Mouse (Mus musculus) G1E (cell line): Measurements from ENCODE around the gene Ddi2. TPM values are rescaled to one million over a fixed set of nuclear protein-coding genes. Genes with fewer than 3 reads are reported as not detected.

Experiments used
- ATAC-seq: 2 replicates; pipeline ENCODE4 v1.8.0; 2016; ENCODE audit warnings: mild to moderate bottlenecking; ENCODE audit not compliant: insufficient number of reproducible peaks, poor library complexity, low FRiP score, severe bottlenecking; ENCODE audit errors: extremely low read depth
- DNase-seq: peaks from one replicate; pipeline ENCODE4 v3.0.0; 2012; ENCODE audit warnings: low spot score
- H3K27me3 ChIP-seq: 2 replicates; pipeline ENCODE4 v1.6.1; 2012; ENCODE audit warnings: mild to moderate bottlenecking, low read length, inconsistent platforms; ENCODE audit not compliant: insufficient read depth
- H3K36me3 ChIP-seq: replicated peaks from 2 replicates; pipeline ENCODE3; 2012; ENCODE audit warnings: mild to moderate bottlenecking, inconsistent platforms
- H3K4me1 ChIP-seq: 2 replicates; pipeline ENCODE4 v1.6.1; 2012; ENCODE audit warnings: low read depth, low read length, inconsistent platforms, mixed read lengths; ENCODE audit not compliant: insufficient read depth
- H3K4me3 ChIP-seq: 2 replicates; pipeline ENCODE4 v1.5.1; 2012; ENCODE audit warnings: low read depth, mild to moderate bottlenecking, inconsistent platforms, low read length, moderate library complexity, mixed read lengths
- H3K9me3 ChIP-seq: replicated peaks from 2 replicates; pipeline ENCODE4 v1.6.1; 2012; ENCODE audit warnings: inconsistent platforms
- CTCF ChIP-seq: IDR thresholded peaks from 2 replicates; pipeline ENCODE4 v1.5.1; 2012; ENCODE audit warnings: low read depth, low read length, inconsistent platforms, mixed read lengths
- GATA1 ChIP-seq: IDR thresholded peaks from 2 replicates; pipeline ENCODE4 v1.6.1; 2012; ENCODE audit warnings: borderline replicate concordance, low read length, inconsistent platforms, mixed read lengths
- GATA2 ChIP-seq: IDR thresholded peaks from 2 replicates; pipeline ENCODE4 v1.6.1; 2012; ENCODE audit warnings: low read depth, low read length, inconsistent platforms, borderline replicate concordance
- POLR2AphosphoS5 ChIP-seq: IDR thresholded peaks from 2 replicates; pipeline ENCODE4 v1.6.1; 2012; ENCODE audit warnings: low read depth, low read length, inconsistent platforms; ENCODE audit not compliant: insufficient replicate concordance
- TAL1 ChIP-seq: conservative IDR thresholded peaks from 2 replicates; pipeline ENCODE4 v1.6.1; 2012; ENCODE audit warnings: low read depth, low read length, inconsistent platforms, mixed read lengths
- polyA plus RNA-seq: library from polyadenylated mRNA; stranded (reverse); fragments of >175 nt; gene quantifications from 2 replicates; pipeline ENCODE4 v1.2.3, GENCODE M21; 2012
- total RNA-seq, 2 experiments: library from RNA; stranded (forward) in 1 of 2; stranded (reverse) in 1 of 2; fragments of 200-1000 nt in 1 of 2; fragments of >200 nt in 1 of 2; fragmentation: Nextera tagmentation in 1 of 2; gene quantifications; 2 replicates each; pipeline ENCODE4 v1.2.3; 2014 to 2017

The Ddi2 gene
- total and polyA plus RNA-seq, 3 experiments = 17.8 to 45.4 (median 27.9) TPM

- H3K4me1 ChIP-seq = peaks cover 25% of the 10 kb centered on the region
- TF ChIP-seq TAL1 (no peak), GATA2 (no peak), GATA1 (no peak), CTCF (no peak), POLR2AphosphoS5 (no peak)
- H3K4me3 ChIP-seq = no peak overlapping the region
- ATAC-seq = peak; percentile 45; the same call in 1 of the 2 replicates
- no peaks in the 10 kb centered on the region for H3K9me3 ChIP-seq
- H3K36me3 ChIP-seq = peaks cover 83% of the 10 kb centered on the region
- no peaks in the 10 kb centered on the region for H3K27me3 ChIP-seq
- peak; percentile 25 for DNase-seq
These were observed 67.2 kb downstream of the Ddi2 start for GRCm38 (mm10) chr4:141655908-141656608.

- no peak overlapping the region for H3K4me3 ChIP-seq
- H3K36me3 ChIP-seq = peaks cover 81% of the 10 kb centered on the region
- H3K9me3 ChIP-seq = no peaks in the 10 kb centered on the region
- DNase-seq (no peak), ATAC-seq (no peak)
- no peak for TF ChIP-seq CTCF
- TF ChIP-seq TAL1 = no peak
- no peak for TF ChIP-seq POLR2AphosphoS5
- no peak for TF ChIP-seq GATA2
- TF ChIP-seq GATA1 = no peak
- H3K27me3 ChIP-seq = no peaks in the 10 kb centered on the region
- peaks cover 25% of the 10 kb centered on the region for H3K4me1 ChIP-seq
These were observed 68.7 kb downstream of the Ddi2 start for GRCm38 (mm10) chr4:141654509-141654908.

- Histone ChIP-seq H3K4me3 (no peak overlapping the region), H3K36me3 (peaks cover 81% of the 10 kb centered on the region), H3K9me3 (no peaks in the 10 kb centered on the region), H3K27me3 (no peaks in the 10 kb centered on the region), H3K4me1 (peaks cover 22% of the 10 kb centered on the region)
- DNase-seq (no peak), ATAC-seq (no peak)
- TF ChIP-seq GATA1 = no peak
- TF ChIP-seq TAL1 = no peak
- TF ChIP-seq GATA2 = no peak
- no peak for TF ChIP-seq POLR2AphosphoS5
- TF ChIP-seq CTCF = no peak
These were observed 69.4 kb downstream of the Ddi2 start for GRCm38 (mm10) chr4:141653813-141654212.

GRCm38 (mm10) chr4:141653044-141653443, 70.2 kb downstream of the Ddi2 start:
- peaks cover 17% of the 10 kb centered on the region for H3K4me1 ChIP-seq
- no peaks in the 10 kb centered on the region for H3K27me3 ChIP-seq
- ATAC-seq (no peak), DNase-seq (no peak)
- H3K36me3 ChIP-seq = peaks cover 82% of the 10 kb centered on the region
- no peak overlapping the region for H3K4me3 ChIP-seq
- no peaks in the 10 kb centered on the region for H3K9me3 ChIP-seq
- TF ChIP-seq GATA2 (no peak), CTCF (no peak), TAL1 (no peak), POLR2AphosphoS5 (no peak), GATA1 (no peak)

GRCm38 (mm10) chr4:141651944-141652343, 71.3 kb downstream of the Ddi2 start:
- H3K4me1 ChIP-seq = peaks cover 12% of the 10 kb centered on the region
- ATAC-seq (no peak), DNase-seq (no peak)
- no peaks in the 10 kb centered on the region for H3K9me3 ChIP-seq
- H3K27me3 ChIP-seq = no peaks in the 10 kb centered on the region
- TF ChIP-seq CTCF (no peak), GATA2 (no peak), GATA1 (no peak)
- H3K36me3 ChIP-seq = peaks cover 82% of the 10 kb centered on the region
- H3K4me3 ChIP-seq = no peak overlapping the region

- H3K4me1 ChIP-seq = peaks cover 6% of the 10 kb centered on the region
- H3K27me3 ChIP-seq = no peaks in the 10 kb centered on the region
- ATAC-seq = no peak
- H3K9me3 ChIP-seq = no peaks in the 10 kb centered on the region
- no peak for DNase-seq
- no peak overlapping the region for H3K4me3 ChIP-seq
- H3K36me3 ChIP-seq = peaks cover 80% of the 10 kb centered on the region
- TF ChIP-seq TAL1 (no peak), POLR2AphosphoS5 (no peak), GATA1 (no peak), CTCF (no peak), GATA2 (no peak)
These were observed 71.9 kb downstream of the Ddi2 start for GRCm38 (mm10) chr4:141651286-141651685.
